Mouse (Mus musculus): ENCODE measurements around the gene Mgll. TPM values are rescaled to one million over a fixed set of nuclear protein-coding genes. Genes with fewer than 3 reads are reported as not detected.

Mgll gene
- total and polyA plus RNA-seq, 3 experiments = 88.7 to 146 (median 102) TPM

DNA sequence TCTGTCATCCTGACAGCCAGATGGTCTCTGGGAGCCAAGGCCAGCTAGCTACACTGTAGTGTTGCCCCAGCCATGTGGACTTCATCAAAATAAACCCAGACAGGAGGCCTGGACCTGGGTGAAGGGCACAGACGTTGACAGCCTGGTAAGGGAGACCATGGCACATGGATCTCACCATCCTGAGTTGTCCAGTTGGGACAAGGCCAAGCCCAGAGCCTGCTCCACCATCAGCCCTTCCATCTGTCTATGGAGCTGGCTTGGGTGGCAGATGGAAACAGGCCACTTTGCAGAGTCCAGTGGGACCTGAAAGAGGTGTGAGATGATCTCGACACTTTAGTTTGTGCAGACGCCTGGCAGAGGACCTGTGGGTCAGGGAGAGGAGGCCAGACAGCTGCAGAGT, 76.5 kb downstream of the Mgll start:
- intact Hi-C loops (cut with DNase I) = no loop called here
- no peaks in the 10 kb centered on the region for H3K27me3 ChIP-seq (ENCODE audit: control insufficient read depth, insufficient read depth, low read length)
- H3K4me1 ChIP-seq (ENCODE audit: control insufficient read depth, insufficient read depth, low read length) = peaks cover 22% of the 10 kb centered on the region
- 30% methylated on average over 3 of the region's 3 CpGs for WGBS
- peaks cover 5% of the 10 kb centered on the region; the same call in 1 of the 2 replicates for H3K36me3 ChIP-seq (ENCODE audit: control insufficient read depth, insufficient read depth, low read length)
- H3K9ac ChIP-seq (ENCODE audit: low read depth, low read length) = no peak overlapping the region
- H3K4me3 ChIP-seq = no peak overlapping the region
- DNase-seq = peak; percentile 32 to 61
- peak overlapping the region; percentile 45 for H3K27ac ChIP-seq
- peak; percentile 45; the same call in 1 of the 2 replicates for TF ChIP-seq EP300 (IDR thresholded peaks at IDR 0.05; ENCODE audit: insufficient read depth, low read depth, low read length)
- no peak for TF ChIP-seq CTCF (IDR thresholded peaks at IDR 0.05)
- H3K79me2 ChIP-seq (replicated peaks; ENCODE audit: control insufficient read depth, insufficient read depth, low read length) = 0 out of 2 replicates have a peak, but pooled peaks cover 1% of the 10 kb centered on the region

DNA sequence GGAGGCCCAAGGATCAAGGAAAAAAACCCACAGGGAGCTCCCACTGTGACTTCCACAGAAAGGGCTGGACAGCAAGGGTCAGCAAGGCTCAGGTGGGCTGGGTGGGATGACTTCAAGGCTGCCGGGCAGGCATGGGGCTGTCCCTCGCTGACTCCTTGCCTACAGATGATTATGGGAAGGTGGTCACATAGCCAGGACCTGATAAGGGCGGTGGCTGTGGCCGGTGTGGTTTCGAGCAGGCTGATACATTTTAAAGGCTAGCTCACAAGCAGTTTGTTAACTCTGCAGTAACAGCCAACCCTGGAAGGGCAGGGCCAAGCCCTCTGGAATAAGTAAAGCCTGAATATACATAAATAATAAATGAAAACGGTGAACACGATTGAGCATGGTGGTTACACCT, 78.8 kb downstream of the Mgll start:
- TF ChIP-seq CTCF (IDR thresholded peaks at IDR 0.05) = no peak
- TF ChIP-seq POLR2A (IDR thresholded peaks at IDR 0.05; ENCODE audit: insufficient read depth, low read depth, low read length) = no peak
- no peak for TF ChIP-seq EP300 (IDR thresholded peaks at IDR 0.05; ENCODE audit: insufficient read depth, low read depth, low read length)
- H3K4me1 ChIP-seq (ENCODE audit: control insufficient read depth, insufficient read depth, low read length) = peaks cover 25% of the 10 kb centered on the region
- no peak for DNase-seq
- no peak overlapping the region for H3K4me3 ChIP-seq
- H3K36me3 ChIP-seq (ENCODE audit: control insufficient read depth, insufficient read depth, low read length) = peaks cover 5% of the 10 kb centered on the region; the same call in 1 of the 2 replicates
- H3K27ac ChIP-seq = no peak overlapping the region
- no peak overlapping the region for H3K9ac ChIP-seq (ENCODE audit: low read depth, low read length)
- H3K79me2 ChIP-seq (replicated peaks; ENCODE audit: control insufficient read depth, insufficient read depth, low read length) = 0 out of 2 replicates have a peak, but pooled peaks cover 1% of the 10 kb centered on the region
- WGBS = 75% methylated on average over 7 of the region's 7 CpGs
- H3K27me3 ChIP-seq (ENCODE audit: control insufficient read depth, insufficient read depth, low read length) = no peaks in the 10 kb centered on the region
- intact Hi-C loops (cut with DNase I) = no loop called here

DNA sequence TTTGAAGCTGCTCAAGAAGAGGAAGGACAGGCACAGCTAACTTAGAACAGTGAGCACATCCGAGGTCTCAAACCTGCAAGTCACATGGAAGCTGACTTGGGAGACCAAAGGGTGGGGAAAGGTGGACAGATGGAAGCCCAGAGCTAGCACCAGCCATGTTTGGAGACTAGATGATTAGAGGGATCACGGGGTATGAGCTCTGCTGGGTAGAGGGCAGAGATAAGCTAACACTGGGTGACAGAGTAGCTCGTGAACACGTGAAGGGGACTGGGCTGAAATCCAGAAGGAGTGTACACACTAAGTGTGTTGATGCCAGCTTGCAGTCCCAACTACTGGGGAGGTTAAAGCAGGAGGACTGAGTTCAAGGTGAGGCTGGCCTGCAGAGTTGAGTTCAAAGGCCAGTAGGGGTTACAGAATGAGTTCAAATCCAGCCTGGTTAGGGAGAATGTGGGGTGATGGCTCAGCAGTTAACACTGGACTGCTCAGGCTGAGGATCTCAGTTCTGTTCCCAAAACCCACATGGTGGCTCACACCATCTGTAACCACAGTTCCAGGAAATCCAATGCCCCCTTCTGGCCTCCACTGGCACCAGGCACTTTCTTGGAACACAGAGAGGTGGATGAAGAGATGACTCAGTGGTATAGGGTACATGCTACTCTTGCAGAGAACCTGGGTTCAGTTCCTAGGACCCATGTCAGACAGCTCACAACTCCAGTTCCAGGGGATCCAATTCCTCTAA, 79.9 kb downstream of the Mgll start:
- DNase-seq = peak in 1 of 2 experiments; percentile 54
- Histone ChIP-seq H3K79me2 (replicated peaks; ENCODE audit: control insufficient read depth, insufficient read depth, low read length) (0 out of 2 replicates have a peak, but pooled peaks cover 1% of the 10 kb centered on the region), H3K9ac (ENCODE audit: low read depth, low read length) (no peak overlapping the region), H3K4me3 (no peak overlapping the region), H3K27ac (peak overlapping the region; percentile 26), H3K36me3 (ENCODE audit: control insufficient read depth, insufficient read depth, low read length) (peaks cover 8% of the 10 kb centered on the region), H3K27me3 (ENCODE audit: control insufficient read depth, insufficient read depth, low read length) (no peaks in the 10 kb centered on the region), H3K4me1 (ENCODE audit: control insufficient read depth, insufficient read depth, low read length) (peaks cover 26% of the 10 kb centered on the region)
- intact Hi-C loops (cut with DNase I) = loop anchor here (2.0 kb wide), 1 partner anchor 19 kb away; no protein-coding TSS in a partner anchor
- WGBS = 48% methylated on average over 4 of the region's 4 CpGs
- peak; percentile 42; the same call in 1 of the 2 replicates for TF ChIP-seq EP300 (IDR thresholded peaks at IDR 0.05; ENCODE audit: insufficient read depth, low read depth, low read length)
- TF ChIP-seq CTCF (IDR thresholded peaks at IDR 0.05) = 0 out of 2 replicates have a peak, but pooled peaks have one; percentile 8
- no peak for TF ChIP-seq POLR2A (IDR thresholded peaks at IDR 0.05; ENCODE audit: insufficient read depth, low read depth, low read length)

DNA sequence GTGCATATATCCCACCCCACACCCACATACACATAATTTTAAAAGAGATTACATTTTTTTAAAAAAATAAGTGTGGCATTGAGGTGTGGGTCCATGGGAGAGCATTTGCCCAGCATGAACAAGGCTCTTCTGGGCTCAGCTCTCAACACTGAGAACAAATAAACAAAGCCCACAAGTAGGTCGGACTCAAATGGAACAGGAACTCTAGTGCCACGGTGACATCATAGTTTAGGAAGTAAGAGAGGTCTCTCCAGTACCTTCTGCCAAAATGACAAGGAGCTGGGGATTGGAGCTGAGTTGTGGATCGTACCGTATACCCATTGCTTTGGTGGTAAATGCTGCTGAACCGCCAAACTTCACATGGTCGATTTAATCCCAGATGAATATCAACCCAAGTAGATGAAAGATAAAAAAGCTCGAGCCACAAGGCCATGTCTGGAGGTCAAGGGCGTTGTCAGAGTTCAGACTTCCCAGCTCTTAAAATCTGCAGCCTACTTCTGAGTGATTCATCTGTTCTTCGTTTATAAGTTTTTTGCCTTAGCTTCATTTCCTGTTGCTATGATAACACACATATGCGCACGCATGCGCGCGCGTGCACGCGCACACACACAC, 80.9 kb downstream of the Mgll start:
- intact Hi-C loops (cut with DNase I) = loop anchor here (2.0 kb wide), 1 partner anchor 20 kb away; no protein-coding TSS in a partner anchor
- Histone ChIP-seq H3K9ac (ENCODE audit: low read depth, low read length) (no peak overlapping the region), H3K27ac (0 out of 2 replicates have a peak overlapping the region, but pooled peaks have one; percentile 4), H3K79me2 (replicated peaks; ENCODE audit: control insufficient read depth, insufficient read depth, low read length) (0 out of 2 replicates have a peak, but pooled peaks cover 1% of the 10 kb centered on the region), H3K4me1 (ENCODE audit: control insufficient read depth, insufficient read depth, low read length) (peaks cover 27% of the 10 kb centered on the region), H3K4me3 (no peak overlapping the region), H3K36me3 (ENCODE audit: control insufficient read depth, insufficient read depth, low read length) (peaks cover 7% of the 10 kb centered on the region), H3K27me3 (ENCODE audit: control insufficient read depth, insufficient read depth, low read length) (no peaks in the 10 kb centered on the region)
- WGBS = 71% methylated on average over 17 of the region's 17 CpGs
- DNase-seq = no peak
- no peak for TF ChIP-seq CTCF (IDR thresholded peaks at IDR 0.05)
- no peak for TF ChIP-seq POLR2A (IDR thresholded peaks at IDR 0.05; ENCODE audit: insufficient read depth, low read depth, low read length)

DNA sequence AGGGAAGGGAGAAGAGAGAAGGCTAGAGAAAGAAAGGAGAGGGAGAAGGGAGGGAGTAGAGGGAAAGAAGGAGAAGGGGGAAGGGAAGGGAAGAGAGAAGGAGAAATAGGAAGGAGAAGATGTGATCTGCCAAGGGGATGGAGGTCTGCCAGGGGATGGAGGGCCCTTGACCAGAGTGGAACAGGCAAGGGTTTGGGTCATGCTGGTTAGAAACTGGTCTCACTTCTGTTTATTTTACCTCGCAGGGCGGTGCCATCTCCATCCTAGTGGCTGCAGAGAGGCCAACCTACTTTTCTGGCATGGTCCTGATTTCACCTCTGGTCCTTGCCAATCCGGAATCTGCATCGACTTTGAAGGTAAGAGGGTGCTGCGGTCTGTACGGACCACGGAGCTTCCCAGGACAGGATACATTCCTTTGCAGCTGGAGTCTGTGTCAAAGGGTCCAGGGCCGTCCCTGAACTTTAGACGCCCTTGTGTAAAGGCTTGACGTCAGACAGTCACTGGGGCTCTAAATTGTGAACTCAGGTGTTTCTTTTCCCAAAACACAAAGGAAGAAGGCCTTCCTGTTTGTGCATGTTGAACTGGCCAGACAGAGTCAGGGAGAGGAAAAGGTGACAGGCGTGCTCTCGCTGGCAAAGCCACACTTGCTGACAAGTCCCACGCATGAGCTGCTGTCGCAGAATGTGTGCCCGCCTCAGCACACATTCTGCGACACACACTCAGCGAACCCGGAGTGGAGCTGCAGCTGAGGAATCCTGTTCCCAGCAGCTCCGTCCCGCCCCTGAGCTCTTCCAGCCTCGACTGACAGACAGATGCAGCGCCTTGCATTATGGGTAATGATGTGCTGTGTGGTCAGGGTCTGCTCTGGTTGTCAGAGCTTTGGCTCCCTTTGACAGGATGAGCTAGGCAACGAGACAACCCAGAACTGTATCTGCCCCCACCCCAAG, 85.2 kb downstream of the Mgll start:
- Histone ChIP-seq H3K27ac (peak overlapping the region; percentile 63), H3K36me3 (ENCODE audit: control insufficient read depth, insufficient read depth, low read length) (peaks cover 6% of the 10 kb centered on the region), H3K4me3 (no peak overlapping the region), H3K79me2 (replicated peaks; ENCODE audit: control insufficient read depth, insufficient read depth, low read length) (no peaks in the 10 kb centered on the region), H3K27me3 (ENCODE audit: control insufficient read depth, insufficient read depth, low read length) (no peaks in the 10 kb centered on the region), H3K9ac (ENCODE audit: low read depth, low read length) (no peak overlapping the region), H3K4me1 (ENCODE audit: control insufficient read depth, insufficient read depth, low read length) (peaks cover 23% of the 10 kb centered on the region)
- 0 out of 2 replicates have a peak, but pooled peaks have one; percentile 29 for TF ChIP-seq EP300 (IDR thresholded peaks at IDR 0.05; ENCODE audit: insufficient read depth, low read depth, low read length)
- no peak for TF ChIP-seq CTCF (IDR thresholded peaks at IDR 0.05)
- no peak for DNase-seq
- intact Hi-C loops (cut with DNase I) = loop anchor here (2.0 to 5.0 kb wide), 2 partner anchors 49 to 82 kb away; no protein-coding TSS in a partner anchor
- WGBS = 48% methylated on average over 23 of the region's 23 CpGs
